Mouse (Mus musculus) cerebellum, adult 2 months (tissue): ENCODE measurements around the gene Pdhb.

Experiments
- CTCF ChIP-seq: fragments of 200-500 bp; IDR thresholded peaks from 2 replicates; pipeline ENCODE4 v1.5.1; 2011; ENCODE audit warnings: low read depth, mild to moderate bottlenecking, control low read depth, low read length, moderate library complexity, borderline replicate concordance; ENCODE audit not compliant: insufficient read depth
- POLR2A ChIP-seq: fragments of 200-500 bp; IDR thresholded peaks from 2 replicates; pipeline ENCODE4 v1.6.1; 2011; ENCODE audit warnings: low read length, control low read depth, borderline replicate concordance; ENCODE audit not compliant: insufficient read depth

GRCm38 (mm10) chr14:8219876-8220275 lies 47.1 kb upstream of the Pdhb start:
- TF ChIP-seq CTCF (no peak), POLR2A (no peak)
